Mouse (Mus musculus): ENCODE data around the gene Fam166b. TPM values are rescaled to one million over a fixed set of nuclear protein-coding genes. Genes with fewer than 3 reads are reported as not detected.

The Fam166b gene
- total and polyA plus RNA-seq, 2 experiments from 2014 or later = 0.96 to 1.3 TPM

DNA sequence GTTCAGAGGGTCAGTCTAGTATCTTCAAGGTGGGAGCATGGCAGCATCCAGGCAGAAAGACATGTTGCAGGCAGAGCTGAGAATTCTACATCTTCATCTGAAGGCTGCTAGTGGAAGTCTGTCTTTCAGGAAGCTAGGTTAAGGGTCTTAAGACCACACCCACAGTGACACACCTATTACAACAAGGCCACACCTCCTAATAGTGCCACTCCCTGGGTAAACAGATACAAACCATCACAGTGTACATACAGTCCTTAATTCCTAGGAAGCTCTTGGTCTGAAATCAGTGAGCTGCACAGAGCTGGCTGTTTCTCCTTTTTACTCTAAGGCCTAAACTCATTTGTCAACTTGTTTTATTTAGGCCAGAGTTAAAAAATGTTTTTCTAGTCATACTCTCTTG, 42.0 kb downstream of the Fam166b start:
- no peak for ATAC-seq
- peaks cover 7% of the 10 kb centered on the region for H3K4me1 ChIP-seq (ENCODE audit: insufficient read depth)
- no peak overlapping the region for H3K4me2 ChIP-seq (ENCODE audit: low read depth)
- H3K36me3 ChIP-seq (ENCODE audit: insufficient read depth) = no peaks in the 10 kb centered on the region
- DNase-seq = no peak
- no peaks in the 10 kb centered on the region for H3K9me3 ChIP-seq (ENCODE audit: low read length)
- no peak for TF ChIP-seq CTCF (IDR thresholded peaks at IDR 0.05; ENCODE audit: low read depth)
- H3K27me3 ChIP-seq (ENCODE audit: insufficient read depth, low read length) = no peaks in the 10 kb centered on the region
- H3K4me3 ChIP-seq (ENCODE audit: low read depth, low read length) = no peak overlapping the region
- H3K27ac ChIP-seq (ENCODE audit: low read depth, low read length) = no peak overlapping the region
- H3K9ac ChIP-seq = no peak overlapping the region

DNA sequence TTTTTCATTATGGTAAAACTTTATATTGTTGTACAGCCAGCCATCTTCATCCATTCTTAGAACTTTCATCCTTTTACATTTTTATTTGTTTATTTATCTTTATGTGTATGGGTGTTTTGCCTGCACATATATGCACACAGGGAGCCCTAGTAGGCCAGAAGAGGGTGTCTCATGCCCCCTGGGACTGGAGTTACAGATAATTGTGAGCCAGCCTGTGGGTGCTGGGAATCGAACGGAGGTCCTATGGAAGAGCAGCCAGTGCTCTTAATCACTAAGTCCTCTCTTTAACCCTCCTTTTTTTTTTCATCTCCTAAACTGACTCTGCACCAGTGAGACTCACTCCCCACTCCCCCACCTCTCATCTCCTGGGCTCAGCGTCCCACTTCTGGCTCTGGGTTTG, 44.4 kb downstream of the Fam166b start:
- Histone ChIP-seq H3K36me3 (ENCODE audit: insufficient read depth) (no peaks in the 10 kb centered on the region), H3K9ac (no peak overlapping the region), H3K4me3 (ENCODE audit: low read depth, low read length) (no peak overlapping the region), H3K4me2 (ENCODE audit: low read depth) (no peak overlapping the region), H3K27ac (ENCODE audit: low read depth, low read length) (no peak overlapping the region), H3K4me1 (ENCODE audit: insufficient read depth) (peaks cover 16% of the 10 kb centered on the region), H3K27me3 (ENCODE audit: insufficient read depth, low read length) (no peaks in the 10 kb centered on the region), H3K9me3 (ENCODE audit: low read length) (no peaks in the 10 kb centered on the region)
- TF ChIP-seq CTCF (IDR thresholded peaks at IDR 0.05; ENCODE audit: low read depth) = no peak
- DNase-seq (no peak), ATAC-seq (no peak)
- 99% methylated on average over 3 of the region's 3 CpGs for WGBS

DNA sequence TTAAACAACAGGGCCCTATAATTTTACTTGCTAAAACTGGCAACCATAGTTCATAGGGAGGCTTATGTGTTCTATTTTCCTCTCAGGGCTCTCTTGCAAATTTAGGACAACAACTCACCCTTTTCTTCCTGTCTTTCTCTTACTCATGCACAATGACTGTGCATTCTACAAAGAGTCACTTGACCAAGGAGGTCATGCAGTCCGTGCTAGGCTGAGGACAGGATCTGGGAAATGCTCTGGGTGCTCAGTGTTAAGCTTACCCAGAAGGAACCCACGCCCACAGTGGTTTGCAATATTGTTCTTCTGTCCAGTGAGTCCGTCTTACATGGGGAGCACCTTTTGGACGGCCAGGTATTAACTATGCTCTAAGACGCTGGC, 44.9 kb downstream of the Fam166b start:
- Histone ChIP-seq H3K4me1 (ENCODE audit: insufficient read depth) (peaks cover 16% of the 10 kb centered on the region), H3K27ac (ENCODE audit: low read depth, low read length) (no peak overlapping the region), H3K4me2 (ENCODE audit: low read depth) (no peak overlapping the region), H3K27me3 (ENCODE audit: insufficient read depth, low read length) (no peaks in the 10 kb centered on the region), H3K4me3 (ENCODE audit: low read depth, low read length) (no peak overlapping the region), H3K9me3 (ENCODE audit: low read length) (no peaks in the 10 kb centered on the region), H3K36me3 (ENCODE audit: insufficient read depth) (no peaks in the 10 kb centered on the region), H3K9ac (no peak overlapping the region)
- 91% methylated on average over 5 of the region's 5 CpGs for WGBS
- no peak for TF ChIP-seq CTCF (IDR thresholded peaks at IDR 0.05; ENCODE audit: low read depth)
- DNase-seq = no peak
- no peak for ATAC-seq

DNA sequence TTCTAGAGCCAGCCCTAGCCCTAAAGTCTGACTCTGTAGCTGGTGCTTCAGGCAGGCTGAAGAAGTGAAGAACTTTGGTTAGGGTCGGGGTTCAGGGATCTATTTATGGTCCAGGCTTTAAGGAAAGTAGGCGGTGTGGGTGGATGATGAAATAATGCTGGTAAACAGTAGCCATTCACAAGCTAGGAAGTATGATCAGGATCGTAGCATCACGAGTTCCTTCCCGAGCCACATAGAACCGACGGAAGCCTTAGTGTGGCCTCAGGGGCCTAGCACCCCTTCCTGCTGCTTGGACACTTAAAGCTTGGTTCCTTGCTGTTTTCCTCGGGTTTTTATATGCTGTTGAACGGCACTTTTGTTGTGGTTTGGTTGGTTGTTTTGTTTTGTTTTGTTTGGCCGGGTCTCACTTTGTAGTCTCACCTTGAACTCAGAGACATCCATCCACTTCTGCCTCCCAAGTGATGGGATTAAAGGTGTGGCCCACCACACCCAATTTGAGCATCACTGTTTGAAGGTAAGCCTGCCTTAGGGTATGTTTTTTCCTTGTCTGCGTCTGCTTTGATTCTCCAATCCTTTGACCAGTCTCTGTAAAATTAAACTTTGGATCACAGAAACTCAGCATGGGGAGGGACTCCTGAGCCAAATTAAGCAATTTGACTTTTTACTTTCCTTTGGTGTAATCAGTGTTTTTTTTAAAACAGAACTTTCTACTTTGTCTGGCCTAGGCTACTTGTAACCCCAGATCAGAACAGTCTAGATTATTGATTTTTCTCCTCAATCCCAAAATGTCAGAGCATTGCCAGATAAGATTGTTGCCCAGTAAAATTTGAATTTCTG, 45.5 kb downstream of the Fam166b start:
- Histone ChIP-seq H3K4me3 (ENCODE audit: low read depth, low read length) (peak overlapping the region; percentile 76; the same call in 1 of the 2 replicates), H3K4me2 (ENCODE audit: low read depth) (peak overlapping the region; percentile 87), H3K9me3 (ENCODE audit: low read length) (no peaks in the 10 kb centered on the region), H3K9ac (no peak overlapping the region), H3K27me3 (ENCODE audit: insufficient read depth, low read length) (no peaks in the 10 kb centered on the region), H3K4me1 (ENCODE audit: insufficient read depth) (peaks cover 16% of the 10 kb centered on the region), H3K36me3 (ENCODE audit: insufficient read depth) (no peaks in the 10 kb centered on the region), H3K27ac (ENCODE audit: low read depth, low read length) (no peak overlapping the region)
- TF ChIP-seq CTCF (IDR thresholded peaks at IDR 0.05; ENCODE audit: low read depth) = no peak
- DNase-seq (no peak), ATAC-seq (no peak)
- 68% methylated on average over 11 of the region's 11 CpGs for WGBS

DNA sequence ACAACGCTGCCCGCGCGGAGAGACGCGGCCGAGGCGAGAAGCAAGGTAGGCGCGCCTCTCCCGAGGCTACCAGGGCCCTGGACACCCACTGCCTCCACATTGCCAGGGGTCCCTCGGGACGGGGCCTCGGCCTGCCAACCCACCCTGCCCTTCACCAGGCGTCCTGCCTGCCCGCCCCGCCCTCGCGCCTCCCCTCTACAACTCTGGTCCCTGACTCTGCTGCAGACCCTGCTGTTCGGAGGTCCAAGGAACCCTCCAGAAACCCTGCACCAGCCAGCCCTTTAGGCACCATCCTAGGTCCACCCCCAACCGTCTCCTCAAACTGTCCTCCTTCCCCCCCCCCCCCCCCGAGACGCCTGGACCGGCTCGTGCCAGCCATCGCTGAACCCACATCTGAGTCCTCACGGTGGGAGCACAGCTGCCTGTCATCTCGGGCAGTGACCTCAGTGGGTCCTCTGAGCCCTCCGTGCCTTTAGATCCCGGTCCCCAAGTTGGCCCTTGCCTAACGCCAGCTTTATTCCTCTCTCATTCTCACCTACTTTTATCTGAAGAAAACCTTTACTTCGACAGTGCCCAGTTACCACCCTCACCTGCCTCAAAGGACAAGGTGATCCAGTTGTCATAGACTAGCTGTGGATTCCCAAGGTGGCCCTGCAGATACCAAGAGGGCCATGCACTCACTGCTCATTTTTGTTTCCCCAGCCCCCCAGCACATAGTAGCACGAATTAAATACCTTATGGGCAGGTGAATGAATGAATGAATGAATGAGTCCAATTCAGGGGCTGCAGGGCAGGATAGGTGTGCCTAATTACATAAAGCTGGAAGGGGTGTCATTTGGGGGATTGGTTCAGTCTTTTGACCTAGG, 46.5 kb downstream of the Fam166b start:
- Histone ChIP-seq H3K27ac (ENCODE audit: low read depth, low read length) (peak overlapping the region; percentile 76), H3K36me3 (ENCODE audit: insufficient read depth) (no peaks in the 10 kb centered on the region), H3K27me3 (ENCODE audit: insufficient read depth, low read length) (no peaks in the 10 kb centered on the region), H3K4me1 (ENCODE audit: insufficient read depth) (peaks cover 16% of the 10 kb centered on the region), H3K9ac (peak overlapping the region; percentile 83), H3K4me2 (ENCODE audit: low read depth) (peak overlapping the region; percentile 87), H3K9me3 (ENCODE audit: low read length) (no peaks in the 10 kb centered on the region), H3K4me3 (ENCODE audit: low read depth, low read length) (peak overlapping the region; percentile 76)
- DNase-seq = peak; percentile 14
- peak; percentile 63 for ATAC-seq
- 5% methylated on average over 24 of the region's 33 CpGs for WGBS
- no peak for TF ChIP-seq CTCF (IDR thresholded peaks at IDR 0.05; ENCODE audit: low read depth)

DNA sequence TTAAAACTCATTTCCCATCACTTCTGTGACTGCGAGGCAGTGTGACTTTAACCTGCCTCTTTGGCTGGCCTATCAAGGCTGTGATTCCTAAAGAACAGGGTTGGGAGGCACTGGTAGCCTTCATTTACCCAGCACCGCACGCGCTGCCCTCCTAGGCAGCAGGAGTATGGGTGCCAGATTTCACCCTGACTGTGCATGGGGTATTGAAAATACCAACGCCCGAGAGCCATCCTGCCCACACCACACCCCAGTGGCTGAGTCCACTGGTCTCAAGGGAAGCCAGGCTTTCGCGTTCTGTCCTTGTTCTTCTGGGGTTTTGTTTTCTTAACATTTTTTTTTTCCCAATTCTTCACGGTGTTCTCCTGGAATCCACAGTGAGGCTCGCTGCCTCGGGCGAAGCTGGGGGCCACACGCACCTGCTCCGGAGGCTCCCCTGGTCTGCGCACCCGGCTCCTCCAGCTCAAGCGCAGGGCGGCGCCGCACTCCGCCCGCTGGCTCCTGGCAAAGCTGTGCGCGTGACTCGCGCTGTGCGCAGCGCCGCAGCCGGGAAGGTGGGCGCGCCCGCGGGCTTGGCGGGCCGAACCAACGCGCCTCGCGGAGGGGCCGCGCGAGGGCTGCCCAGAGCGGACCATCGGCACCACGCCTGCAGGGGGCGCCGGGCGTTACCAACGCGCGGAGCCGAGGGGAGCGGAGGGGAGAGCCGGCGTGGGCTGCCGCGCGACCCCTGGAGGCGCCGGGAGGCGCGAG, 47.4 kb downstream of the Fam166b start, which contains the start of gene Rusc2:
Rusc2 (plus strand) TSS at position 572 of the 747 bp plus-strand sequence.
- peak; percentile 97 for ATAC-seq
- Histone ChIP-seq H3K27ac (ENCODE audit: low read depth, low read length) (peak within 1 kb of the TSS; percentile 76), H3K27me3 (ENCODE audit: insufficient read depth, low read length) (no peaks in the 10 kb centered on the region), H3K4me2 (ENCODE audit: low read depth) (peak within 1 kb of the TSS; percentile 87), H3K9me3 (ENCODE audit: low read length) (no peaks in the 10 kb centered on the region), H3K4me3 (ENCODE audit: low read depth, low read length) (peak within 1 kb of the TSS; percentile 76), H3K4me1 (ENCODE audit: insufficient read depth) (peaks cover 16% of the 10 kb centered on the region), H3K36me3 (ENCODE audit: insufficient read depth) (no peaks in the 10 kb centered on the region), H3K9ac (peak within 1 kb of the TSS; percentile 83)
- DNase-seq = peak; percentile 98
- peak; percentile 79 for TF ChIP-seq CTCF (IDR thresholded peaks at IDR 0.05; ENCODE audit: low read depth)
- 2% methylated on average over 63 of the region's 63 CpGs for WGBS
